Mouse (Mus musculus) fat pad, adult 2 months (tissue): Measurements from ENCODE around the gene Scfd2.

Experiments used
- DNase-seq: peaks from one replicate; pipeline ENCODE4 v3.0.0-alpha.2; 2011; ENCODE audit warnings: low read depth, low spot score; ENCODE audit errors: extremely low read depth

Scfd2 gene

DNA sequence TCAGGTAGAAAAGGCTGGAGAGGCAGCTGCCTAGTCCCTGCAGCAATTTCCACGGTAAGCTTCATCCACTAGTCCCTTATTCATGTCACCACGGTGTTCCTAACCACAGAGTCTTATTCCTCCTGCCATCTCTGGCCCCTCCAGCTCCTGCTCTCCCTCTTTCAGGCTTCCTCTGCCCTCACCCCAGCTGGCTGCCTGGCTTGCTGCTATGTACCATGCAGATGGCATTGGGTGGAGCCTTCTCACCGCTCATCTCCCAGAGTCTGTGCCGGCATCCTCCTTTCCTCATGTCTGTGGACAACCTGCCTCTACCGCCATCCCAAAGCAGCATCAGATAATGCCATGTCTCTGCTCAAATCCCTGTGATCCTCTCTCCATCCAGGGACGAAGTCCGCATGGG lies 218.0 kb downstream of the Scfd2 start:
- no peak for DNase-seq

GRCm38 (mm10) chr5:74311865-74312264 lies 219.7 kb downstream of the Scfd2 start:
- peak; percentile 52 for DNase-seq

- DNase-seq, result no peak
Observed at GRCm38 (mm10) chr5:74311200-74311825, 220.2 kb downstream of the Scfd2 start.

GRCm38 (mm10) chr5:74310101-74310500 lies 221.5 kb downstream of the Scfd2 start:
- no peak for DNase-seq

DNA sequence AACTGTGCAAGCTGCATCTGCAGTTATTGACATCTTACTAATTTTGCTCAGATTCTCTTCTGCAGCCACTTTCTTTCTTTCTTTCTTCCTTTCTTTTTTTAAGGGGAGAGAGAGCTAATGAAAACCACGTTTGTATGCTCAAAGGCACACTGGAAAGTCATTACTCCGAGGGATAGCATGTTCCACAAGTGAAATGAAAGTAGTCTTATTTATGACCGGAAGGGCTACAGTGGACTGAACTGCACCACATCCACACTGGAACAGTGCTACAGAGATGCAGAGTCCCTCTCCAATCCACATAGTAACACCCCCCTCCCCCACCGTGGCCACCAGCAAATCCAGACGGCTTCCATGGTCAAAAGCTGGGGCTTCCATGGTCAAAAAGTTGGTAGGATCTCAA lies 224.3 kb downstream of the Scfd2 start:
- no peak for DNase-seq

- DNase-seq, result no peak
Observed at GRCm38 (mm10) chr5:74305533-74306189, 225.9 kb downstream of the Scfd2 start.

DNA sequence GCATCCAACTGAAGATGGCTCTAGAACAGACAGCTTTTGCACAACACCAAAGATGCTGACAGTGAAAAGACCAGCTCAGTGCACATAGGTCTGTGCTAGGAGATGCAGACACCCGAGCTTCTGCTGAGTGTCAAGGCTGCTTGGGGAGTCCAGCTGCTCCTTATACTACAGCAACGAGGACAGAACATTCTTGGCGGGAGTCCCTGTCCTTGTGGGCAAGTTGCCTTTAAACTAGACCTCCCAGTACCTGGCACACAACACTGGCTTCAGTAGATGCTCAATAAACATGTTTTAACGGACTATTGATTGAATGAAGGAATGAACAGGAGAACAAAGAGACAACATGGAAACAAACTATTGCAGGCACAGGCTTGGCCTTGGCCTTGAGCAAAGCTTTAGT lies 226.8 kb downstream of the Scfd2 start:
- DNase-seq, result no peak

DNA sequence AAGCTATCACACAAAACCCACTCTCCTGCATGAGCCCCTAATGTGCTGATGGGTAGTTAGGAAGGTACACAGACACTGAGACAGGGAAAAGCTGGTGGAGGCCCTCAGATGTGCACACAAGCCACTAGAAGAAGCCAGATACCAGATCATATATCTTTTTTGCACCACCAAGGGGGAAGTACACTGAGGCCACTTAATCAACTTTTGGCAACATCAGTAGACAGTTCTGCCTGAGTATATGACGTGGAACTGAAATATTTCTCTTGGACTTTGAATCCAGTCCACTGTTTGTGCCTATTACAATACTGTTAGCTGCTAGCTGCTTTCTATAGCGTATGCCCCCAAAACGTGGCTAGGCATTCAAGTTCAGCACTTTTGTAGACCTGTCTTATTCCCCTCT lies 229.2 kb downstream of the Scfd2 start:
- DNase-seq, result no peak

DNA sequence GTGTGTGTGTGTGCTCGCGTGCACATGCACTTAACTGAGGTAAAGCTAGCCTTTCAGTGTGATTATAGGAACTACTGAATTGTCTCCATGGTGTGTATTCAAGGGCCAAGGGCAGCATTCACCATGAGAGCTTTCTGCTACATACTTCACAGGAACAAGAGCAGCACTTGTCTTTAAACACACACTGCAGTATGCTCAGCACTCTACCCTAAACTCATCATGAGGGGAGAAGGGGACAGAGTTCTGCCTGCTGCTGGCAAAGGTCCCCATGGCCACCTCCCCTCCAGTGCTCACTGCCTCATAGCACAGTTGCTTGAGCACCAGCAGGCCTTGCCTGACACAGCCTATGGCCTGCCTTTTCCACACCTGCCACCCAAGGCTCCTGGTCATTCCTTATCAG lies 230.1 kb downstream of the Scfd2 start:
- no peak for DNase-seq

- no peak for DNase-seq
Observed at GRCm38 (mm10) chr5:74300931-74301330, 230.6 kb downstream of the Scfd2 start.

- no peak for DNase-seq
Observed at GRCm38 (mm10) chr5:74300140-74300539, 231.4 kb downstream of the Scfd2 start.

- DNase-seq, result no peak
Observed at GRCm38 (mm10) chr5:74297113-74297512, 234.4 kb downstream of the Scfd2 start.

GRCm38 (mm10) chr5:74296096-74296495 lies 235.5 kb downstream of the Scfd2 start:
- DNase-seq, result no peak

GRCm38 (mm10) chr5:74293513-74293912 lies 238.0 kb downstream of the Scfd2 start:
- no peak for DNase-seq

- no peak for DNase-seq
Observed at GRCm38 (mm10) chr5:74292050-74292449, 239.5 kb downstream of the Scfd2 start.

GRCm38 (mm10) chr5:74291575-74291974 lies 240.0 kb downstream of the Scfd2 start:
- DNase-seq, result no peak

DNA sequence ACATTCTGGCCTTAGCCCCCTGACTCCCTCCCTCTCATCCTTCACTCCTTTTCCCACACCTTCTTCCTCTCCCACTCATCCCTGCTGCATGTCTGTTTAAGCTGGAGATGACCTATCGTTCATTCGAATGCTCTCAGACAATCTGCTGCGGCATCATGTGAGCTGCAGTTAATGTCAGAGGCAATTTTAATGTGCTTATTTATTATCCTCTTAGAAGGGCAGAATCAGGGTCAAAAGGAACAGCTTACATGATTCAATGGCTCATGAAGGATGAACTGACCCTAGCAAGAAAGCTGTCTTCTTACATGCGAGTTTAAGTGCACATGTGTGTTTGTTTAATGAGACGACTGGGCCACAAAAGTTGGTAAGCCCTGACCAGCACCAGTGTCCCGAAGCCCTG lies 241.6 kb downstream of the Scfd2 start:
- no peak for DNase-seq

DNA sequence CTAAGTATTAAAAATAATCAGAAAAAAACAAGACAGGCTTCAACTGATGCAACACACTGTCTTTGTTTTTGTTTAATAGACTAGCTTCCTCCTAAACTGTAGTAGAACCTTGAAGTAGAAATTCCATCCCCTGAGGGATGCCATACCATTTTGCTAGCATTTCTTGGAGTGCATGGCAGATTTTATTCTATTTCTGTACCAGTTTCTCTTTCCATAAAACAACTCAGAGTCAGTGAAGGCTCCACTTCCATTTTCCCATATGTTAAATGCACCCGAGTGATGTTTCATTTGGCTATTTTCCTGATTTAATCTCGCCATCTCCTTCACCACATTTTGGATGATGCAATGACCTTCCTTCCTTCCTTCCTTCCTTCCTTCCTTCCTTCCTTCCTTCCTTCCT lies 243.4 kb downstream of the Scfd2 start:
- DNase-seq, result no peak

DNA sequence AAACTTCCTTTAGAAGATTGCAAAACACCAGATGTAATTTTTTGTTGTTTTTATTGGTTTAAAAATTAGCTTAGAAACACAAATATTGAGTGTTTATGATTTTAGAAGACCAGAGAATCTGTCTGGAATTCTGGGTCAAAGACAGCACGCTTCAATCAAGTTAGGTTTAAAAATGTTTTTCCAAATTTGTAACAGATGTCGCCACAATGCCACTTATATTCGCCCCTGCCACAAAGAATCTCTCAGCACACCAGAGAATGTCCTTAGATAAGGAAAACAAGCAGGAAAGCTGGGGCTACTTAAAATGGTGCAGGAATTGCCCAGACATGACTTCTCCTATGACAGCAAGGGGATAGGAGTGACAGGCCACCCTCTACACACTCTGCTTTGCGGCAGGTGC lies 245.3 kb downstream of the Scfd2 start:
- DNase-seq, result no peak

GRCm38 (mm10) chr5:74285764-74286163 lies 245.8 kb downstream of the Scfd2 start:
- no peak for DNase-seq

DNA sequence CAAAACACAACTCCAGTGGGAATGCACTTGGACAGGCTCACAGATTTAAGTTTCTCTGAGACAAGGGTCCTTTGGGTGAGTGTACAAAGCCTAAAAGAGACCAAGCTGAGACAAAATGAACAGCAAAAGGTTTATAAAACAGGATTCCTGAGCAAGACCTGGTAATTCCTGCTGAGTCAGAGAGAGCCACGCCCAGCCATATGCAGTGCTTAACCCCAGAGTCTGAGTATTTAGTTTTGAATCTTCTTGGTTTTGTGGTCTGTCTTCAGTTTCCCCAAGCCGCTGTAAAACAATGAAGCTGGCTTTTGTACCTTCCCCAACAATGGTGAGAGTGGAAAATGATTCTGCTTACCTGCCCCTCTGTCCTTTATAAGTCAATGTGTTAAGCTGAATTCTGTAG lies 246.3 kb downstream of the Scfd2 start:
- DNase-seq, result no peak

GRCm38 (mm10) chr5:74283545-74283944 lies 248.0 kb downstream of the Scfd2 start:
- no peak for DNase-seq

- no peak for DNase-seq
Observed at GRCm38 (mm10) chr5:74281480-74281879, 250.1 kb downstream of the Scfd2 start.
